Mouse (Mus musculus): ENCODE data around the gene Cbx1.
A peak's percentile ranks its signal among the peaks of the same experiment; 100 is the strongest.

The Cbx1 gene

DNA sequence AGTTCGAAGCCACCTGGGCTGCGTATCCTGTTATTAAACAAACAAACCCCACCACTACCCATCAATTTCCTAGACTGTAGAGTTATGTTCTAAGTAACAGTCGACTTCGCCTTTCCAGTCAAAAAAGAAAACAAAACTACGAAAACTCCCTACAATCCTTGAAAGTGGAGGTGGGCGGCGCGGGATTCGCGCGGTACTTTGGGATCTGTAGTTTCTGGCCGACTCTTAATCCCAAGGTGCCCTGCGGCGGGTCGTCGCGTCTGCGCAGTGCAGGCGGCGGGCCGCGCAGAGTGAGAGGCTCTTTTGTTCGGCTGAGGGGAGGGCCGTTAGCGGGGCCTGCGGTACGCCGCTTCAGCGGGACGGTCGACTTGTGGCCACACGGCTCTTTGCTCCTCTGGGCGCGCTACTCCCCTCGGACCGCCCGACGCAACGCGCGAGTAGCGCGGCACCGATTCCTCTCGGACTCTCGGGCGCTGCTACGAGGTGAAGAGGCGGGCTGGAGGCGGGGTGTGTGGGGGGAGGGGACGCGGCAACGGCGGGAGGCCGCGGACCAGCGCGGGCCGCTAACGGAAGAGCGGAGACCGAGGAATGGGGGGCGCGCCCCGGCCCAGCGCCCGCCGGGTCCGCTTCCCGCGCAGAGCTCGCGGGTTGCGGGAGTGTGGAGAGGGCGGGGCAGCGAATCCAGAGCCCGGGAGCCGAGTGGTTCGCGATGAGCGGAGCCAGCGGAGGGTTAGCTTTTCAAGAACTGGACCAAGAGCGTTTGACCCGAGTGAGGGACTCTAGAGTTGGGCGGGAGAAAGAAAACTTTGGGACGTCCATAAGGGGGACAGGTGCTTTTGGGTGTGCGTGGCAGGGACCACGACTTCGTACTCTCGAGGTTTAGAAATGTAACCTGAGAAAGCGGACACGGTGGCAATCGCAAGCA lies at the start of gene Cbx1:
TSS of gene Cbx1 (plus strand) at position 257 of the 925 bp plus-strand sequence.
- peak; percentile 90 to 91 for DNase-seq (ENCODE audit: low spot score in 2 of 2)

DNA sequence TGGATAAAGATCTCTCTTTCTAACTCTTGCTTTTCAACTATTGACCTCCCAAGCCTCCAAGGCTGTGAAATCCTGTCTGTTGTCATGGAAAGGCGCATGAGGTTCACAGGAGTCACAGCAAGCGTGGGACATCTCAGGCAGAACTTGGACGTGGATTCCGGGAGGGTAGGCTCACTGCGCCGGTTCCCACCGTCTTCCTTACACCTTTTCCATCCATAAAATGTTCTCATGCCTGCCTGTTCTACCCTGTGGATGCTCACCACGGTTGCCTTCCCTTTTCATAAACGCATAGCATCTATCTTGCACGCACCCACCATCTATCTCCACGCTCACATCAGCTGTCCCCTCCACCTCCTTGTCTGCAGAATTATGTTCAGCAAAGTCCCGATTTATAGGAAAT lies 48.1 kb upstream of the Cbx1 start:
- no peak for DNase-seq (ENCODE audit: low spot score in 2 of 2)

DNA sequence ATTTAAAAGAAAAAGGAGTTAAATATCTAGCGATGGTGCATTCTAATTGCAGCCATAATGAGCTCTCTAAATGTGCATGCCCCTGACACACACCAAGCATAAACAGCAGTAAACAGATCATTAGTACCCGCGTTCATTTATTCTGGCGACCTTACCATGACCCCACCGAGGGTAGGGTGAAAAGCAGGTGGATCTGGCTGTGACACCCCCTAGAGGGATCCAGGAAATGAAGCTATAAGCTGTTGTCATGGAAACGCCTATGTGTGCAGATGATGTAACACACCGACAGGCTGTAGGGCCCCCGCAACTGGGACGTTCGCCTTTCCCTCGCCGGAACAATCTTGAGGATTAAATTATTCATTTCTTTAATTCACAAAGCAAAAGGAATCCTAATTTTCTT lies 46.9 kb upstream of the Cbx1 start:
- DNase-seq (ENCODE audit: low spot score in 2 of 2), result no peak

DNA sequence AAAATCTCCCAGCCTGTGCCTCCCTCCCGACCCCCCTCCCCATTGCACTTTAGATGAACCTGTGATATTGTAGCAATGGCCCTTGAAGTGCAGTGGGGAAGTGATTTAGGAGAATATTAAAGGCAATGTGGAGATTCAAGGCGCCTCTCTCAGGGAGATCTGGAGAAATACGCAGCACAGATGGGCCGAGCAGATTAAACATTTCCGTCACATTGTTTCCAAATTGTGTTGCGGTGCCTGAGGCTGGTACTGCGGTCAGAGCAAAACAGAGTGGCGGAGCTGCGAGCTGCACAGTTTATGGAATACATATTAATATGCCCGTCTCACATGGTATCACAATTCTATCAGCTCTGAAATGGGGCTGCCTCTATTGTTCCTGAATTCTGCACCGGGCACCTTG lies 45.9 kb upstream of the Cbx1 start:
- DNase-seq (ENCODE audit: low spot score in 2 of 2), result no peak

- no peak for DNase-seq (ENCODE audit: low spot score in 2 of 2)
Measured at GRCm38 (mm10) chr11:96743891-96744290, 45.0 kb upstream of the Cbx1 start.

GRCm38 (mm10) chr11:96746648-96747047 lies 42.3 kb upstream of the Cbx1 start:
- no peak for DNase-seq (ENCODE audit: low spot score in 2 of 2)

- DNase-seq (ENCODE audit: low spot score in 2 of 2), result no peak
Measured at GRCm38 (mm10) chr11:96747555-96747954, 41.4 kb upstream of the Cbx1 start.

- no peak for DNase-seq (ENCODE audit: low spot score in 2 of 2)
Measured at GRCm38 (mm10) chr11:96755298-96755697, 33.6 kb upstream of the Cbx1 start.

- DNase-seq (ENCODE audit: low spot score in 2 of 2), result no peak
Measured at GRCm38 (mm10) chr11:96757421-96757820, 31.5 kb upstream of the Cbx1 start.

GRCm38 (mm10) chr11:96758402-96758801 lies 30.5 kb upstream of the Cbx1 start:
- DNase-seq (ENCODE audit: low spot score in 2 of 2), result no peak

DNA sequence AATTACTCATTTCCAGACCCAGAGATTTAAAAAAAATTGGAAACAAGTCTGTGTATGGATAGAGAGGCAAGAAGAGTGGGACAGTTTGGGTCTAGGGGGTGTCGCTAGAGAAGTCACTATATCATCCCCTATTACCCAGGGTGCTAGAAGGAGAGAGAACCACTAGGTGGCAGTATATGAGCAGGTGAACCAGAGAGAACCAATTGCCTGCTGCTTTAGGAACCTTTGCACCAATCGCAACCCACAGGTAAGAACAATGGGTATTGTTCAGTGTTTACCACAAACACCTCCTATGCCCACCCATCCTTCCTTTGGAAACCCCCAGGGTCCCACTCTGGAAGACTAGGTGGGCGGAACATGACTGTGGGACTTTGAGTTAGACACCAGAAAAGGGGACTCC lies 28.9 kb upstream of the Cbx1 start:
- peak; percentile 23 to 48 for DNase-seq (ENCODE audit: low spot score in 2 of 2)

DNA sequence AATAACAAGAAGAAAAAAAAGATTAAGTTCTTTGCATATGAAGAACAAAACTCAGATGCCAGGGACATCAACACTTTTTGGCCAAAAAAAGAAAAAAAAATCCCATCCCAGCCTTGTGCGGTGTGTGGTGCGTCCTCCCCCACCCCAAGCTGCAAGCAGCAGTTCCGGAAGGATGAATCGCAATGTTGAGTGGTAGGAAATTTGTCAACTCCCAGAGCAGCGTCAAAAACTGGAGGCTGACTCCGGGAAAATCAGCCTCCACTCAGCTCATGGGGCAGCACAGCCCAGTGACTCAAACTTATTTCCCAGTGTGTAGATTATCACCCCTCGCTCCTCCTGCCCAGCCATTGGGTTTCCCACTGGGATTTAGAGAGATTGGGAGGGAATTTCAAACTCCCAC lies 26.9 kb upstream of the Cbx1 start:
- DNase-seq (ENCODE audit: low spot score in 2 of 2), result no peak

- DNase-seq (ENCODE audit: low spot score in 2 of 2), result no peak
Measured at GRCm38 (mm10) chr11:96762742-96763470, 26.0 kb upstream of the Cbx1 start.

GRCm38 (mm10) chr11:96764511-96765350 lies 24.2 kb upstream of the Cbx1 start:
- DNase-seq (ENCODE audit: low spot score in 2 of 2), result no peak

DNA sequence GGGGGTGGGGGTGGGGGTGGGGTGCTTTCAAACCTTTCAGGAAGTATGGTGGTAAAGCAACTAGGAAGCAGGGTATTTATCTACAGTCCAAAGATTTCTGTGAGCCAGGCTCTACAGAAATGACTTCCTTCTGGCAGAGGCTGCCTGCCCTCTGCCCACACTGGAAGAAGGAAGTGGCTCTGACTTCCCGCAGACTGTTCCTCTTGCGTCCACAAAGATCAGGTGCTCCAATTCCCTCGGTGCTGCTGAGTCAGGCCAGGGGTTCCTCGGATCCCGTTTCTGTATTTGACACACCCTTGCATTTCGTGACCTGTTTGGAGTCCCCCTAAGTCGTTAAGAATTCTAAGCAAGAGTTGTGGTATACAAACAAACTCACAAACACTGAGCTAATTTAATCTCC lies 23.3 kb upstream of the Cbx1 start:
- no peak for DNase-seq (ENCODE audit: low spot score in 2 of 2)

GRCm38 (mm10) chr11:96766555-96766954 lies 22.4 kb upstream of the Cbx1 start:
- no peak for DNase-seq (ENCODE audit: low spot score in 2 of 2)

DNA sequence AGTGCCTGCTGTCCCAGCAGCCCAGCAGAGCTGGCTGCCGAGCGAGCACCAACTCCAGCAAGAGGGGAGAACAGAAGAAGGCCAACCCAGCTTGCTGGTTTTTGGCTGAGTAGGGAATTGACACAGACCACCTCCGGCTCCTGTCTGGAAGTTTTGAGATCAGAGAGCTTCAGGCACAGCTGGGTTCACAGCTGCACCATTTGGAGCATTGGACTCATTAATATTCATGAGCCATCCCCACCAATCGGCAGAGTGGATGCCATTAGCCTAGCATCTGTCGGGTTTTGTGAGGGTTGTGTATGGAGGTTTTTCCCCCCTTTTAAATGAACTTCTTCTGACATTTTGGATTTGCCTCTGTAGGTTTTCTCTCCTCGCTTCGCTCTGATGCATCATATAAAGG lies 21.8 kb upstream of the Cbx1 start:
- DNase-seq (ENCODE audit: low spot score in 2 of 2), result no peak

DNA sequence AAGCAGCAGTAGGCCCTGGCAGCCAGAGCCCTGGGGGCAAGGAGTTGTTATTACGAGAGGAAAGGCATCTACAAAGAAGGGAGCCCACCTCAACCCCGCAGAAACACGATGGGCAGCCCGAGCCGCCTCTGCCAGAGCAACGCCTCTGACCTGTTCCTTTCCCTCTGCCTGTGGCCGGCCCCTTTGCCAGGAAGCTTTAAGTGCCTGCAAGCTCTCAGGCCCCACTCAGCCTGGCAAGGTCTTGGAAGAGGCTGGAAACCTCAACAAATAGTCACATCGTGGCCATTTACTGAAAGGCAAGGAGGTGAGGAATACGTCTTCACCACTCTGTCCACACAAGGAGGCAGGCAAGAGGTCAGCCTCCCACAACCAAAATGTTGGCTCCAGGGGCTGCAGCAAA lies 20.7 kb upstream of the Cbx1 start:
- no peak for DNase-seq (ENCODE audit: low spot score in 2 of 2)

DNA sequence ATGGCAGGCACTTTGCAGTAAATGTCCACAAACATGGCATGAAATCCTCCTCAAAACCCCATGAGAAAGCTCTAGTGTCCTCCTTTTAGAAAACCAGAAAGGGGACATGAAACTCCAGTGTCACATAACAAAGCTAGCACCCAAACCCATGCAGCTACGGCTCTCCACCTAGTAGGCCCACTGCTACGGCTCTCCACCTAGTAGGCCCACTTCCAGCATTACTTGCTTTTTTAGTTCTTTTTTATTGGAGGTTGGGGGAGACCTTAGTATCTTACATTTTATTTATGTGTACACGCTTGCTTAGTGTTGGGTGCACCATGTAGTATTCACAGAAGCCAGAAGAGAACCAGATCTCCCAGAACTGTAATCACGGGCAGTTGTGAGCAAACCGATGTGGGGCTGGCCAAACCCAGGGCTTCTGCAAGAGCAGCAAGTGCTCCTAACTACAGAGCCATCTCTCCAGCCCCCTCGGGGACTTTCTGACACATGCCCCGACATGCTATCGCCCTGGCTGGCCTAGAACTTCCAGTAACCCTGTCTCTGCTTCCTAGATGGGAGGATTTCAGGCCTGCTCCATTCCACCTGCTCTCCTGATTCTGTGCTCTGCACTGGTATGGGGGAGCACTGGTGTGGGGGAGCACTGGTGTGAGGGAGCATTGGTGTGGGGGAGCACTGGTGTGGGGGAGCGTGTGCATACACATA lies 17.5 kb upstream of the Cbx1 start:
- no peak for DNase-seq (ENCODE audit: low spot score in 2 of 2)

DNA sequence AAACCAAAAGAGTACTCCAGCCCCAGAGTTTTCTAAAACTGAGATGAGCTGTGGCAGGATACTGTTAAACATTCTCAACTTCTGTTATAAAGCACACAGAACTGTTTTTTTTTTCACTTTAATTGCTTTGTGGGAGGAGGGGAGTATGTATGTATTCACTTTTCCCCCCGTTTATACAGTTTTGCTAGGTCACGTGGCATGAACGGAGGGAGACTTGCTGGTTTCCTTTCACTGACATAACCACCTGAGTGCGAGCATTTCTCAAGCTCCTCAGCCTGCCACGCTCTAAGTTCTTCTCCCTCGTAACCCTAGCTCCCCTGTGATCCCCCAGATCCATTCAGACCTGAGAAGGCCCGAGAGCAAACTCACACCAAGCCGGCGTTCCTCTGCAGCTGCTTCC lies 16.5 kb upstream of the Cbx1 start:
- DNase-seq (ENCODE audit: low spot score in 2 of 2), result no peak

- no peak for DNase-seq (ENCODE audit: low spot score in 2 of 2)
Measured at GRCm38 (mm10) chr11:96774536-96774935, 14.4 kb upstream of the Cbx1 start.
